Mouse (Mus musculus) midbrain, embryonic 15.5 days (tissue): ENCODE measurements around the gene Gm8765. TPM values are rescaled to one million over a fixed set of nuclear protein-coding genes. Genes with fewer than 3 reads are reported as not detected.
"Not testable (repeated sequence)": the region's sequence is repeated elsewhere in the genome, so short reads cannot be mapped to it uniquely, and the experiment has no call there.

ENCODE experiments used
- ATAC-seq: fragments of 200-750 bp; cut with Nextera tagmentation; replicated peaks from 2 replicates; pipeline ENCODE4 v1.8.0; 2017; ENCODE audit warnings: moderate TSS enrichment
- H3K27ac ChIP-seq: fragments of 300-500 bp; sonication (generic); 2 replicates; pipeline ENCODE4 v1.5.1; 2015; ENCODE audit warnings: mild to moderate bottlenecking, inconsistent platforms
- H3K27me3 ChIP-seq: fragments of 300-500 bp; sonication (generic); replicated peaks from 2 replicates; pipeline ENCODE4 v1.6.1; 2015; ENCODE audit warnings: inconsistent platforms
- H3K36me3 ChIP-seq: fragments of 300-500 bp; sonication (generic); replicated peaks from 2 replicates; pipeline ENCODE4 v1.6.1; 2015; ENCODE audit warnings: inconsistent platforms
- H3K4me1 ChIP-seq: fragments of 300-500 bp; sonication (generic); 2 replicates; pipeline ENCODE4 v1.6.1; 2015; ENCODE audit warnings: inconsistent platforms
- H3K4me2 ChIP-seq: fragments of 300-500 bp; sonication (generic); 2 replicates; pipeline ENCODE4 v1.6.1; 2015; ENCODE audit warnings: inconsistent platforms, mild to moderate bottlenecking, moderate library complexity
- H3K4me3 ChIP-seq: fragments of 300-500 bp; sonication (generic); 2 replicates; pipeline ENCODE4 v1.5.1; 2015; ENCODE audit warnings: mild to moderate bottlenecking, inconsistent platforms
- H3K9ac ChIP-seq: fragments of 300-500 bp; sonication (generic); 2 replicates; pipeline ENCODE4 v1.6.1; 2015; ENCODE audit warnings: mild to moderate bottlenecking, inconsistent platforms
- H3K9me3 ChIP-seq: fragments of 300-500 bp; sonication (generic); 2 replicates; pipeline ENCODE4 v1.6.1; 2016; ENCODE audit warnings: inconsistent platforms
- WGBS: fragments of 180-500 bp; shearing (Covaris S2); methylation state at CpG from one replicate; pipeline ENCODE4 v1.1.7; 2015; ENCODE audit warnings: mixed read lengths; 5-methylcytosine and 5-hydroxymethylcytosine counted together
- microRNA-seq: library from miRNA; unstranded; fragments of <30 nt; microRNA quantifications from one replicate; pipeline ENCODE4, GENCODE M21; 2016
- polyA plus RNA-seq: library from polyadenylated mRNA; unstranded; fragments of >200 nt; fragmentation: Nextera tagmentation; extraction: Ambion mirVana; gene quantifications from 2 replicates; pipeline ENCODE4 v1.2.1, GENCODE M21; 2015

The Gm8765 gene
- polyA plus RNA-seq, result not detected in 2 replicates

GRCm38 (mm10) chr13:50698012-50698411, at the start of gene Gm8765:
Gene Gm8765, plus strand, starts transcription at chr13:50698312.
- 58% methylated on average over 2 of the region's 2 CpGs for WGBS
- not testable (repeated sequence) for H3K4me2 ChIP-seq, H3K4me1 ChIP-seq, H3K27ac ChIP-seq, ATAC-seq, H3K9ac ChIP-seq, H3K36me3 ChIP-seq, H3K4me3 ChIP-seq, H3K9me3 ChIP-seq, H3K27me3 ChIP-seq

DNA sequence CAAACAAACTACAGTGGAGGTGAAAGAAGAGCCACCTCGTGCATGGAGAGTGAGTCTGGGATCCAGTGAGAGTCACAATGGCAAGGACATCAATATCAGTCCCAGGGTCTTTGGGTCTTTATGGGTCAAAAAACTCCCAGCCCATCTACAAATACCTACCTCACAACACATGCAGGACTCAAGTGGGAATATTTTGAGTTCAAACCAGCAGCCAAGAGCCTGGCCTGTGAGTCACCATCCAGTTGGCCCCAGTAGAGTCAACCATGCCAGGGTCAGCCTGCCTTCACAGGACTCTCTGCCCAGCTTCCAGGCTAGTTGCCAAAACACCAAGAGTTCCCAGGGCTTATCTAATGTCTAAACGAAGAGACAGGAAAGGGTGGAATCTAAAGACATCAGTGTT, 49.3 kb upstream of the Gm8765 start:
- ATAC-seq, H3K4me2 ChIP-seq, H3K4me1 ChIP-seq, H3K36me3 ChIP-seq, H3K27ac ChIP-seq, H3K4me3 ChIP-seq, H3K9me3 ChIP-seq, H3K27me3 ChIP-seq, H3K9ac ChIP-seq: not testable (repeated sequence)
- 86% methylated on average over 2 of the region's 2 CpGs for WGBS

GRCm38 (mm10) chr13:50750282-50750681, 52.2 kb downstream of the Gm8765 start:
- H3K4me2 ChIP-seq, H3K4me3 ChIP-seq, H3K27ac ChIP-seq, H3K27me3 ChIP-seq, H3K36me3 ChIP-seq, H3K9me3 ChIP-seq, H3K9ac ChIP-seq, H3K4me1 ChIP-seq, ATAC-seq: not testable (repeated sequence)

DNA sequence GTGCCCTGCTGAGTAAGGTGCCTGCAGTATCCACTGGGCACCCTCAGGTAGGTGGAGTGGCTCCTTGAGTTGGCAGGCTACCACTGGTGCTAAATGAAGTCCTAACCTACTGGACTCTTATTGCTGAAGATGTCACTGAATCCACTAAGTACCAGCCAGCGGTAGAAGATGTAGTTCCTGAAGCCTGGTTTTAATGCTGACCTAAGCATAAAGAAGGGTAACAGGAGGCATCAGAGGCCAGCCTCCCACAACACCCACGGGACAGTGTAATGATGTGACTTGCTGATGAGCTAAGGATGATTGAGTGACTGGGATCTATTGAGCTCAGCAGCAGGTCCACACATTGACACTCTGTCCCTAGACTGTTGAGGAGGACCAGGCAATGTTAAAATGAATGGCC, 53.6 kb downstream of the Gm8765 start:
- H3K27ac ChIP-seq, result no peak overlapping the region
- H3K9me3 ChIP-seq, result no peaks in the 10 kb centered on the region
- WGBS, result 89% methylated on average over 2 of the region's 2 CpGs
- no peaks in the 10 kb centered on the region for H3K4me1 ChIP-seq
- no peaks in the 10 kb centered on the region for H3K27me3 ChIP-seq
- no peaks in the 10 kb centered on the region for H3K36me3 ChIP-seq
- H3K4me2 ChIP-seq, result no peak overlapping the region
- no peak overlapping the region for H3K9ac ChIP-seq
- no peak overlapping the region for H3K4me3 ChIP-seq
- no peak for ATAC-seq

DNA sequence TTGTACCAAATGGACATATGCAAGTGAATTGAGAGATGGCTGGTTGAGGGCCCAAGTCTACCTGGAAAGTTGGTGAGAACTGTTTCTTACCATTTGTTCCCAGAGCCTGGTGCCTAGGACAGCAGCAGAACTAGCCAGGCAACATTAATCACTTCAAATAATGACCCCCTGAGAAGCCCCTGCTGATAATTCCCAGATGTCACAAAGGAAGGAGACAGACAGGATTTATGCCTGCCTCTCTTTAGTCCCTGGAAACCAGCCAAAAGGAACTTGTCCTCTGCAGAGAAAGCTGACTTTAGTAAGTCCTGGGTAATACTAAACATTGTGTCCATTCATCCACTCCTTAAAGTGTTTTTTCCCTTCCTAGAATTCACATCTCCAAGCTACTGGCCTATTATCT, 54.8 kb downstream of the Gm8765 start:
- H3K27me3 ChIP-seq, H3K9ac ChIP-seq, H3K4me3 ChIP-seq, H3K9me3 ChIP-seq, H3K4me2 ChIP-seq, H3K36me3 ChIP-seq, ATAC-seq, H3K4me1 ChIP-seq, H3K27ac ChIP-seq: not testable (repeated sequence)

Small RNAs within 50 kb of the gene (microRNA-seq; reads per million reads assigned to microRNA genes)
- gene Gm23952, result not detected

Other genes with a start within 250 kb of the Gm8765 start
- not detected in 2 replicates for gene Nutm2, start 231.0 kb upstream of the Gm8765 start, polyA plus RNA-seq
- gene Gm904, start 55.1 kb upstream of the Gm8765 start, polyA plus RNA-seq, result not detected in 2 replicates